Mouse (Mus musculus) brown adipose tissue, adult 24 weeks (tissue): ENCODE data around the gene Glis1. TPM values are rescaled to one million over a fixed set of nuclear protein-coding genes. Genes with fewer than 3 reads are reported as not detected.

Experiments
- H3K27ac ChIP-seq: fragments of 200-500 bp; replicated peaks from 2 replicates; pipeline ENCODE4 v1.5.1; 2012; ENCODE audit warnings: low read depth, mild to moderate bottlenecking, low read length
- H3K4me1 ChIP-seq: fragments of 200-500 bp; 2 replicates; pipeline ENCODE4 v1.6.1; 2012; ENCODE audit warnings: low read length, mixed read lengths; ENCODE audit not compliant: control insufficient read depth, insufficient read depth, insufficient read length
- H3K4me3 ChIP-seq: fragments of 200-500 bp; 2 replicates; pipeline ENCODE4 v1.5.1; 2012; ENCODE audit warnings: low read depth, mild to moderate bottlenecking, low read length, moderate library complexity; ENCODE audit not compliant: insufficient read depth
- polyA plus RNA-seq: library from polyadenylated mRNA; stranded (reverse); fragments of >200 nt; gene quantifications from 2 replicates; pipeline ENCODE4 v1.2.4, GENCODE M21; 2012; ENCODE audit not compliant: missing spikeins, insufficient read depth, insufficient read length

The Glis1 gene
- polyA plus RNA-seq, 1 experiment = not detected

- H3K4me3 ChIP-seq = no peak overlapping the region
- no peak overlapping the region for H3K27ac ChIP-seq
- H3K4me1 ChIP-seq = no peaks in the 10 kb centered on the region
These were observed 200.2 kb downstream of the Glis1 start for GRCm38 (mm10) chr4:107634631-107635030.

GRCm38 (mm10) chr4:107636099-107636498 lies 201.7 kb downstream of the Glis1 start:
- Histone ChIP-seq H3K27ac (no peak overlapping the region), H3K4me3 (no peak overlapping the region), H3K4me1 (no peaks in the 10 kb centered on the region)

- no peaks in the 10 kb centered on the region for H3K4me1 ChIP-seq
- H3K27ac ChIP-seq = no peak overlapping the region
- H3K4me3 ChIP-seq = no peak overlapping the region
These were observed 203.3 kb downstream of the Glis1 start for GRCm38 (mm10) chr4:107637670-107638069.

- no peak overlapping the region for H3K27ac ChIP-seq
- no peak overlapping the region for H3K4me3 ChIP-seq
- no peaks in the 10 kb centered on the region for H3K4me1 ChIP-seq
These were observed 203.9 kb downstream of the Glis1 start for GRCm38 (mm10) chr4:107638303-107638702.

GRCm38 (mm10) chr4:107641624-107642023 lies 207.2 kb downstream of the Glis1 start:
- H3K27ac ChIP-seq = no peak overlapping the region
- no peak overlapping the region for H3K4me3 ChIP-seq
- no peaks in the 10 kb centered on the region for H3K4me1 ChIP-seq

- H3K4me1 ChIP-seq = no peaks in the 10 kb centered on the region
- H3K27ac ChIP-seq = no peak overlapping the region
- no peak overlapping the region for H3K4me3 ChIP-seq
These were observed 214.6 kb downstream of the Glis1 start for GRCm38 (mm10) chr4:107648959-107649485.

GRCm38 (mm10) chr4:107651021-107651496 lies 216.7 kb downstream of the Glis1 start:
- no peak overlapping the region for H3K4me3 ChIP-seq
- H3K27ac ChIP-seq = no peak overlapping the region
- no peaks in the 10 kb centered on the region for H3K4me1 ChIP-seq

DNA sequence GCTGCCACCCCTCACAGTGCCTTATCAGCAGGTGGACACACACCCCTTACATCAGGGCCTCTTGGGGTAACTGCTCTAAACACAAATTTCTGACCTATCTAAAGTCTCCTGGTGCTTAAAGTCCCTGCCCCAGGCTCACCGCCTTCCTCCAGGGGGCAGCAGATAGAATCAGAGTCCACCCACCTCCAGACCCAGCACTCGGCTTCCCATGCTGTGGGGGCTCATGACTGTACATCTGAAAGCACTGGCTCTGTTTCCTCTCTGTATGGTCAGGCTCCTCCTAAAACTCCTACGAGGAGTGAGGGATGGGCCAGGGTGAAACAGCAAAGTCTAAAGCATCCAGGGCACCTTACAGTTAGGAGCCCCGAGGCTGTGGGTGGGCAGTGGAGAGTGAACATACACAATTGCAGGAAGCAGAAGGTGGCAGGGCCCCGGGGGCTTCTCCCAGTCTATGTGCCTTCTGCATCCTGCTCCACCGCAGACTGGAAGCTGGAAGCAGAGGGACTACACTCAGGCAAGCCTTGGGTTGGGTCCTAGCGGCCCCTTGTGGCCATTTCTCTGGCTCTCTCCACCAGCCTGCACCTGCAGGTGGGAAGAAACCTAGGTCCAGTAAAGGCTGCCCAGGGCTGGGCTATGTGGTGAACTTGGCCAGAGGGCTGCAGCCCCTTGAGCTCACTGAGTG lies 218.3 kb downstream of the Glis1 start:
- Histone ChIP-seq H3K4me1 (no peaks in the 10 kb centered on the region), H3K4me3 (no peak overlapping the region), H3K27ac (no peak overlapping the region)

GRCm38 (mm10) chr4:107653280-107653643 lies 218.9 kb downstream of the Glis1 start:
- H3K4me1 ChIP-seq = no peaks in the 10 kb centered on the region
- no peak overlapping the region for H3K4me3 ChIP-seq
- no peak overlapping the region for H3K27ac ChIP-seq

GRCm38 (mm10) chr4:107660649-107661048 lies 226.3 kb downstream of the Glis1 start:
- H3K27ac ChIP-seq = no peak overlapping the region
- H3K4me3 ChIP-seq = no peak overlapping the region

GRCm38 (mm10) chr4:107668514-107668913 lies 234.1 kb downstream of the Glis1 start:
- Histone ChIP-seq H3K27ac (no peak overlapping the region), H3K4me3 (no peak overlapping the region), H3K4me1 (no peaks in the 10 kb centered on the region)

More at GRCm38 (mm10) chr4:107660649-107661048, 226.3 kb downstream of the Glis1 start:
- H3K4me1 ChIP-seq = no peaks in the 10 kb centered on the region

DNA sequence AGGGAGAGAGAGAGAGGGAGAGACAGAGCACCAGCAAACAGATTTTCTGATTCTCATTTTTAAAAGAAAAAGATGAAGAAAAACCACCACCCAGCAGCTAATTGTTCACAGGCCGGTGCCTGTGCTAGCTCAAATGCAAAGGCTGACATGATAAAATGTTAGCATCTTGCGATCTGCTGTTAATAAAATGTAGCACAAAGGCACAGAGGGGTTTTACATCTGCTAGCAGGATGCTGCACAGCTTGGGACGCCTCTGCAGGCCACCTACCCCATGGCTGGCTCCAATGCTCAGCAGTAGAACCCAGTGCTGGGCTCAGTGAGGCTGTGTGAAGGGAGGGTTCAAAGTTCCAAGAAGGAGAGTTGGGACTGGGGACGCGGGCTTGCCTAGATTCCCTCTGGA lies 236.3 kb downstream of the Glis1 start:
- no peak overlapping the region for H3K4me3 ChIP-seq
- H3K4me1 ChIP-seq = no peaks in the 10 kb centered on the region
- H3K27ac ChIP-seq = no peak overlapping the region

- H3K4me1 ChIP-seq = no peaks in the 10 kb centered on the region
- no peak overlapping the region for H3K27ac ChIP-seq
- no peak overlapping the region for H3K4me3 ChIP-seq
These were observed 239.4 kb downstream of the Glis1 start for GRCm38 (mm10) chr4:107673638-107674321.

- Histone ChIP-seq H3K27ac (no peak overlapping the region), H3K4me1 (no peaks in the 10 kb centered on the region), H3K4me3 (no peak overlapping the region)
These were observed 239.9 kb downstream of the Glis1 start for GRCm38 (mm10) chr4:107674322-107674644.

- no peaks in the 10 kb centered on the region for H3K4me1 ChIP-seq
- no peak overlapping the region for H3K27ac ChIP-seq
- H3K4me3 ChIP-seq = no peak overlapping the region
These were observed 241.3 kb downstream of the Glis1 start for GRCm38 (mm10) chr4:107675645-107676044.
